Mouse (Mus musculus): ENCODE measurements around the gene Wwp2.

DNA sequence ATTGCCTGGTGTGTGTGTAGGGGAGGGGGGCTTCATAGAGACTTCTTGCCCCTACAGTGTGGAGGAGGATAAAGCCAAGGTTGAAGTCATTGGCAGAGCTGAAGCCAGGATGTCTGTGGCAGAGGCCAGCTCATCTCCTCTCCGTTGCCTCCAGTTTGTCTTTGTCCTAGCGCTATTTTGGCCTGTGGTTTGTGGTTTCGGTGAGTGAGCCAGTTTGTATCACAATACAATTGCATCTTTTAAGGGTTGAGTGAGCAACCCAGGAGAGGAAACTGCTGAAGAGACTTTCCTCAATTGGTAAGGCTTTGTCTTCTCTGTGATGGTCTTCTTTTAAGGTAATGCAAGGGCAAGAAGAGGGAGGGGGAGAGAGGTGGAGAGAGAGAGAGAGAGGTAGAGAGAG is 66.8 kb downstream of the Wwp2 start:
- TF ChIP-seq CHD2 (IDR thresholded peaks at IDR 0.05; ENCODE audit: low read depth, low read length) (no peak), ZC3H11A (IDR thresholded peaks at IDR 0.05; ENCODE audit: borderline replicate concordance, low read depth, low read length) (no peak), MAFK (IDR thresholded peaks at IDR 0.05; ENCODE audit: insufficient read depth, low read depth, low read length) (no peak)

All from ES-E14 (cell line).